Mouse (Mus musculus): Measurements from ENCODE around the gene Gls2.

- no peak for TF ChIP-seq GATA1 (IDR thresholded peaks at IDR 0.05; ENCODE audit: low read length)
- TF ChIP-seq TAL1 (IDR thresholded peaks at IDR 0.05; ENCODE audit: low read length) = no peak
These were observed 16.9 kb upstream of the Gls2 start for GRCm38 (mm10) chr10:128177316-128177715.

Data from erythroblast, embryonic 14.5 days (primary cell).